Mouse (Mus musculus): ENCODE results near the gene Nr1i3.

- TF ChIP-seq CTCF (IDR thresholded peaks at IDR 0.05; ENCODE audit: borderline replicate concordance, control insufficient read depth, extremely low read depth, insufficient read depth, low read length, poor library complexity) (no peak), POLR2A (IDR thresholded peaks at IDR 0.05; ENCODE audit: control insufficient read depth, extremely low read depth, insufficient read depth, low read length, poor library complexity) (no peak)
These were observed 20.8 kb downstream of the Nr1i3 start for GRCm38 (mm10) chr1:171234538-171234937.
